Mouse (Mus musculus): ENCODE measurements at regions not wholly inside any gene's neighbourhood (a gene's known extent, or its start where the extent isn't known, plus 50 kb on each side); places are given as distances from the start of the nearest gene placed in this dataset.

- TF ChIP-seq CTCF (IDR thresholded peaks at IDR 0.05; ENCODE audit: borderline replicate concordance, insufficient read depth, low read length) (no peak), POLR2A (IDR thresholded peaks at IDR 0.05; ENCODE audit: low read depth, low read length) (no peak)
Observed at GRCm38 (mm10) chr3:82265941-82266340, 91.9 kb upstream of the Map9 start.
